Mouse (Mus musculus) CD4-positive helper T cell, adult 2 months (primary cell): ENCODE data around the gene H2-M10.5.
A peak's percentile ranks its signal among the peaks of the same experiment; 100 is the strongest.
"Not testable (repeated sequence)": the region's sequence is repeated elsewhere in the genome, so short reads cannot be mapped to it uniquely, and the experiment has no call there.

ENCODE experiments used
- DNase-seq: peaks from one replicate; pipeline ENCODE4 v3.0.0-alpha.2; 2012; ENCODE audit warnings: low read depth, missing footprints, low spot score

The H2-M10.5 gene

DNA sequence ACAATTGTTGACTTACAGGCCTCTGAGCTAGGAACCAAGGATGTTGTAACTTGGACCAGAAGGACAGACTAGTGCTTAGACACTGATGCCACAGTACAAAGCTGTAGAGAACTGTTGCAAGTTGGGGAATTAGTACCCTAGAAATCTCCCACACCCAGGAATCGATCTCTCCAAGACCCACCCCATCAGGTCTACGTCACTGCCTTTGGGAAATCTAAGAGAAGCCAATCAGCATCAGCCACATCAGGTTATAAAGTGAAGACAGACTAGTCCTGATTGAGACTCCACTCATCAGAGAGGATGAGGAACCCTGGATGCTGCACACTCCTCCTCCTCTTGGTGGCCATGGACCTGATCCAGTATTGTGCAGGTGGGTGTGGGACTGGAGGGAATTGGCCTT, at the start of gene H2-M10.5:
Gene H2-M10.5 (plus strand): TSS at position 301 of the 400 bp plus-strand sequence.
- not testable (repeated sequence) for DNase-seq

GRCm38 (mm10) chr17:36726046-36726445, 46.7 kb upstream of the H2-M10.5 start:
- no peak for DNase-seq

DNA sequence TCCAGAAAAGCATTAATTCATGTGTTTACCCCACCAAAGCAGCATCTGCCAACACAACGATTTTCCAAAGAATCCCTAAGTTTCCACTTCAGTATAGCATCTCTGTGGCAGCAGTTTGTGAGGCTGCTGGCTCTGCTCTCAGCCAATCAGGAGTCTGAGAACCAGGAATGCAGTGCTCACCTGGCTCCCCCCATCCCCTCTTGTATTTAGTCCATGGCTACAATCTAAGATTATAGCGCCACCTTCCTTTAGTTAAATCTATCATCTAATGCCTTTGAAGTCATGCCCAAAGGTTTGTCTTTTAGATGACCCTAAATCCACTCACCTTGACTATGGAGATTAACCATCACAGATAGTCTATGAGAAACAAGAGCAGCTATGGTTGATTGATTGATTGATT, 8.9 kb upstream of the H2-M10.5 start:
- DNase-seq, result no peak

DNA sequence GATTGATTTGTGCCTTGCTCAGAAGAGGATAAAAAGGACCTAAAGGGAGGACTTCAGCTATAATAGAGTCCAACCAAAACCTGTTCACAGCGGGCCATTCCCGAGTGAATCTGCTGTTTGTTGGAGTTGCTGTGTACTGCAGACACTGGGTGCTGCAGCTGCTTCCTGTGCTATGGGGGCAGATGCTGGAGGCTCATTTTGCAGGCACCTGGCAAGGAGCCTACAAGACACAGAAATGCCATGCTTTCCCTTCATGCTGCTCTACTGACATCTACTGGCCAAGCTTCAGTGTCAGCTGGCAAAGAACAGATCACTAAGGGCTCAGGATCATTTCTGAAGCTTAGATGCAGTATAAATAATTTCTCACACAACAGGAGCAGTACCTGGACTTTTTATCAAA, 8.5 kb upstream of the H2-M10.5 start:
- peak; percentile 20 for DNase-seq

DNA sequence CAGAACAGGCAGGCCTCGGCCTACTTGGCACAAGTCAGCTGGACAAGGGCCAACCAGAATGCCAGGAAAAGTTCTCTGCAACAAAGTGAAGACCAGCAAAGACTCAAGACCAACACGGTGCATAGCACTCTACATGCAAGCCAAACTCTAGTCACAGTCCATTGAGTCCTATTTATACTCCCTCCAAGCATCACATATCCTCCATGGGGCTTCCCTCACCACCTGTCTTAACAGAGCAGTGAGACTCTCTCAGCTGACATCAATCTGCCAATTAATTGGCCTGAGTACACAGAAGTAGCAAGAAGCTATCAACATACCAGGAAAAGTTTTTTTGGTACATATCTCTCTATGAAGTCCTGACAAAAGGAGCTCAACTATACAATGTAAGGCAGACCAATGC, 7.3 kb upstream of the H2-M10.5 start:
- not testable (repeated sequence) for DNase-seq

- DNase-seq, result no peak
These were observed 8.8 kb downstream of the H2-M10.5 start for GRCm38 (mm10) chr17:36781533-36781932.

- DNase-seq, result peak; percentile 49
These were observed 13.8 kb downstream of the H2-M10.5 start for GRCm38 (mm10) chr17:36786483-36786886.

- DNase-seq, result no peak
These were observed 15.6 kb downstream of the H2-M10.5 start for GRCm38 (mm10) chr17:36788351-36788750.

- peak; percentile 68 for DNase-seq
These were observed 16.1 kb downstream of the H2-M10.5 start for GRCm38 (mm10) chr17:36788801-36789200.

- no peak for DNase-seq
These were observed 26.8 kb downstream of the H2-M10.5 start for GRCm38 (mm10) chr17:36799493-36799892.

GRCm38 (mm10) chr17:36799921-36800462, 27.3 kb downstream of the H2-M10.5 start:
- DNase-seq, result not testable (repeated sequence)

DNA sequence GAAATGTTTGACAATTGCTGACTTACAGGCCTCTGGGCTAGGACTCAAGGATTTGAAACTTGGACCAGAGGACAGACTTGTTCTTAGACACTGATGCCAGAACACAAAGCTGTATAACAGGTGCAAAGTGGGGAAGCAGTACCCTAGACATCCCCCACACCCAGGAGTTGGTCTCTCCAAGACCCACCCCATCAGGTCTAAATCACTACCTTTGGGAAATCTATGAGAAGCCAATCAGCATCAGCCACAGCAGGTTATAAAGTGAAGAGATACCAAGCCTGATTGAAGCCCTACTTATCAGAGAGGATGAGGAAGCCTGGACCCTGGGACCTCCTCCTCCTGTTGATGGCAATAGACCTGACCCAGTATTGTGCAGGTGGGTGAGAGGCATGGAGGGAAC, 39.2 kb downstream of the H2-M10.5 start, which contains the start of gene H2-M10.6:
Gene H2-M10.6 (plus strand): TSS at position 301 of the 400 bp plus-strand sequence.
- no peak for DNase-seq

DNA sequence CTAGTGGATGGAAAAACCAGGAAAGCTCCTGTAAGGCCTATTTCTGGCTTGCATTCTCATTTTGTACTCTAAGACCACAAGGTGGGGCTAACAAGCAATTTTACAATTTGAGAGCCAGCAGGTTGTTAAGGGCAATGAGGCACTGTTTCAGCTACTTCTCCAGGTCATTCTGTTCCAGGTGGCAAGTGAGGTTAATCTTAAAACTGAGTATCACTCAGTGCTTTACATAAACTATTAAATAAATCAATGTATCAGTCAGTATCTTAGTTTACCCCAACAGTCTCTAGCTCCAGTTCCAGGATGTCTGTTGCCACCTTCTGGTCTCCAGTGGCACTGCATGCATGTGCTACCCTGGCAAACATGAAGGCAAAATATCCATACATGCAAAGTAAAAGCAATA, 51.3 kb downstream of the H2-M10.5 start:
- peak; percentile 73 for DNase-seq

DNA sequence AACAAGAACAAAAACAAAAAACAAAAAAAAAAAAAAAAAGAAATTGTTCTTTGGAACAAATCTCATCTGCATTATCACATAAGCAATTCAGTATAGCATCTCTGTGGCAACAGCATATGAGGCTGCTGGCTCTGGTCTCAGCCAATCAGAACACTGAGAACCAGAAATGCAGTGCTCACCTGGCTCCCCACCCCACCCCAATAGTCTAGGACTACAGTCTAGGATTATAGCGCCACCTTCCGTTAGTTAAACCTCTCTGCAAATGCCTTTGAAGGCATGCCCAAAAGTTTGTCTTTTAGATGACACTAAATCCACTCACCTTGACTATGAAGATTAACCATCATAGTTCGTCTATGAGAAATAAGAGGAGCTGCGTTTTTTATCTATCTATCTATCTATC, 52.8 kb downstream of the H2-M10.5 start:
- DNase-seq, result peak; percentile 71
